Mouse (Mus musculus): ENCODE results near the gene Adamts15. TPM values are rescaled to one million over a fixed set of nuclear protein-coding genes. Genes with fewer than 3 reads are reported as not detected.

Gene Adamts15
- polyA plus RNA-seq, 1 experiment = not detected

- H3K4me1 ChIP-seq (ENCODE audit: control insufficient read depth, insufficient read depth, low read length) = peaks cover 5% of the 10 kb centered on the region; the same call in 1 of the 2 replicates
- TF ChIP-seq CTCF (IDR thresholded peaks at IDR 0.05; ENCODE audit: insufficient read depth, low read depth, low read length) = no peak
- no peak for TF ChIP-seq POLR2A (IDR thresholded peaks at IDR 0.05; ENCODE audit: insufficient read depth, low read depth, low read length)
- H3K4me3 ChIP-seq (ENCODE audit: insufficient read depth, low read depth, low read length) = no peak overlapping the region
- no peak overlapping the region for H3K27ac ChIP-seq (ENCODE audit: insufficient read depth, low read depth, low read length)
- 82% methylated on average over 10 of the region's 10 CpGs for WGBS
Measured at GRCm38 (mm10) chr9:30905861-30906260, 16.4 kb downstream of the Adamts15 start.

- Histone ChIP-seq H3K4me1 (ENCODE audit: control insufficient read depth, insufficient read depth, low read length) (no peaks in the 10 kb centered on the region), H3K27ac (ENCODE audit: insufficient read depth, low read depth, low read length) (no peak overlapping the region), H3K4me3 (ENCODE audit: insufficient read depth, low read depth, low read length) (no peak overlapping the region)
- TF ChIP-seq POLR2A (IDR thresholded peaks at IDR 0.05; ENCODE audit: insufficient read depth, low read depth, low read length) (no peak), CTCF (IDR thresholded peaks at IDR 0.05; ENCODE audit: insufficient read depth, low read depth, low read length) (no peak)
- 90% methylated on average over 5 of the region's 5 CpGs for WGBS
Measured at GRCm38 (mm10) chr9:30903266-30903665, 19.0 kb downstream of the Adamts15 start.

- H3K4me3 ChIP-seq (ENCODE audit: insufficient read depth, low read depth, low read length) = no peak overlapping the region
- H3K27ac ChIP-seq (ENCODE audit: insufficient read depth, low read depth, low read length) = no peak overlapping the region
- WGBS = 98% methylated on average over 7 of the region's 7 CpGs
- TF ChIP-seq POLR2A (IDR thresholded peaks at IDR 0.05; ENCODE audit: insufficient read depth, low read depth, low read length) = no peak
- TF ChIP-seq CTCF (IDR thresholded peaks at IDR 0.05; ENCODE audit: insufficient read depth, low read depth, low read length) = no peak
- no peaks in the 10 kb centered on the region for H3K4me1 ChIP-seq (ENCODE audit: control insufficient read depth, insufficient read depth, low read length)
Measured at GRCm38 (mm10) chr9:30902641-30903040, 19.6 kb downstream of the Adamts15 start.

- no peak overlapping the region for H3K4me3 ChIP-seq (ENCODE audit: insufficient read depth, low read depth, low read length)
- H3K4me1 ChIP-seq (ENCODE audit: control insufficient read depth, insufficient read depth, low read length) = peaks cover under 1% of the 10 kb centered on the region; the same call in 1 of the 2 replicates
- TF ChIP-seq CTCF (IDR thresholded peaks at IDR 0.05; ENCODE audit: insufficient read depth, low read depth, low read length) = no peak
- H3K27ac ChIP-seq (ENCODE audit: insufficient read depth, low read depth, low read length) = no peak overlapping the region
- WGBS = 97% methylated on average over 19 of the region's 19 CpGs
Measured at GRCm38 (mm10) chr9:30902152-30902551, 20.1 kb downstream of the Adamts15 start.

GRCm38 (mm10) chr9:30897169-30897568 is 25.1 kb downstream of the Adamts15 start:
- no peak for TF ChIP-seq POLR2A (IDR thresholded peaks at IDR 0.05; ENCODE audit: insufficient read depth, low read depth, low read length)
- TF ChIP-seq CTCF (IDR thresholded peaks at IDR 0.05; ENCODE audit: insufficient read depth, low read depth, low read length) = no peak
- Histone ChIP-seq H3K27ac (ENCODE audit: insufficient read depth, low read depth, low read length) (no peak overlapping the region), H3K4me1 (ENCODE audit: control insufficient read depth, insufficient read depth, low read length) (peaks cover 6% of the 10 kb centered on the region), H3K4me3 (ENCODE audit: insufficient read depth, low read depth, low read length) (no peak overlapping the region)
- WGBS = 56% methylated on average over 2 of the region's 2 CpGs

- TF ChIP-seq POLR2A (IDR thresholded peaks at IDR 0.05; ENCODE audit: insufficient read depth, low read depth, low read length) = no peak
- no peak for TF ChIP-seq CTCF (IDR thresholded peaks at IDR 0.05; ENCODE audit: insufficient read depth, low read depth, low read length)
- H3K4me3 ChIP-seq (ENCODE audit: insufficient read depth, low read depth, low read length) = no peak overlapping the region
- peaks cover 6% of the 10 kb centered on the region for H3K4me1 ChIP-seq (ENCODE audit: control insufficient read depth, insufficient read depth, low read length)
- H3K27ac ChIP-seq (ENCODE audit: insufficient read depth, low read depth, low read length) = no peak overlapping the region; the same call in 1 of the 2 replicates
- WGBS = 30% methylated on average over 5 of the region's 5 CpGs
Measured at GRCm38 (mm10) chr9:30896752-30897151, 25.5 kb downstream of the Adamts15 start.

GRCm38 (mm10) chr9:30895618-30896017 is 26.6 kb downstream of the Adamts15 start:
- Histone ChIP-seq H3K27ac (ENCODE audit: insufficient read depth, low read depth, low read length) (no peak overlapping the region), H3K4me1 (ENCODE audit: control insufficient read depth, insufficient read depth, low read length) (peaks cover 6% of the 10 kb centered on the region), H3K4me3 (ENCODE audit: insufficient read depth, low read depth, low read length) (no peak overlapping the region)
- WGBS = 65% methylated on average over 3 of the region's 3 CpGs
- TF ChIP-seq CTCF (IDR thresholded peaks at IDR 0.05; ENCODE audit: insufficient read depth, low read depth, low read length) (no peak), POLR2A (IDR thresholded peaks at IDR 0.05; ENCODE audit: insufficient read depth, low read depth, low read length) (no peak)

- WGBS = 87% methylated on average over 3 of the region's 3 CpGs
- no peak overlapping the region for H3K4me3 ChIP-seq (ENCODE audit: insufficient read depth, low read depth, low read length)
- H3K27ac ChIP-seq (ENCODE audit: insufficient read depth, low read depth, low read length) = no peak overlapping the region
- no peak for TF ChIP-seq CTCF (IDR thresholded peaks at IDR 0.05; ENCODE audit: insufficient read depth, low read depth, low read length)
- no peak for TF ChIP-seq POLR2A (IDR thresholded peaks at IDR 0.05; ENCODE audit: insufficient read depth, low read depth, low read length)
- H3K4me1 ChIP-seq (ENCODE audit: control insufficient read depth, insufficient read depth, low read length) = no peaks in the 10 kb centered on the region
Measured at GRCm38 (mm10) chr9:30886276-30886675, 36.0 kb downstream of the Adamts15 start.

GRCm38 (mm10) chr9:30880553-30880952 is 41.7 kb downstream of the Adamts15 start:
- WGBS = 95% methylated on average over 9 of the region's 9 CpGs
- no peak for TF ChIP-seq POLR2A (IDR thresholded peaks at IDR 0.05; ENCODE audit: insufficient read depth, low read depth, low read length)
- Histone ChIP-seq H3K27ac (ENCODE audit: insufficient read depth, low read depth, low read length) (no peak overlapping the region), H3K4me1 (ENCODE audit: control insufficient read depth, insufficient read depth, low read length) (no peaks in the 10 kb centered on the region), H3K4me3 (ENCODE audit: insufficient read depth, low read depth, low read length) (no peak overlapping the region)

- Histone ChIP-seq H3K4me1 (ENCODE audit: control insufficient read depth, insufficient read depth, low read length) (no peaks in the 10 kb centered on the region), H3K27ac (ENCODE audit: insufficient read depth, low read depth, low read length) (no peak overlapping the region), H3K4me3 (ENCODE audit: insufficient read depth, low read depth, low read length) (no peak overlapping the region)
- 83% methylated on average over 2 of the region's 2 CpGs for WGBS
- no peak for TF ChIP-seq CTCF (IDR thresholded peaks at IDR 0.05; ENCODE audit: insufficient read depth, low read depth, low read length)
- no peak for TF ChIP-seq POLR2A (IDR thresholded peaks at IDR 0.05; ENCODE audit: insufficient read depth, low read depth, low read length)
Measured at GRCm38 (mm10) chr9:30879947-30880273, 42.3 kb downstream of the Adamts15 start.

All from olfactory bulb, adult 2 months (tissue).